Mouse (Mus musculus): ENCODE results near the gene Tex45.

DNA sequence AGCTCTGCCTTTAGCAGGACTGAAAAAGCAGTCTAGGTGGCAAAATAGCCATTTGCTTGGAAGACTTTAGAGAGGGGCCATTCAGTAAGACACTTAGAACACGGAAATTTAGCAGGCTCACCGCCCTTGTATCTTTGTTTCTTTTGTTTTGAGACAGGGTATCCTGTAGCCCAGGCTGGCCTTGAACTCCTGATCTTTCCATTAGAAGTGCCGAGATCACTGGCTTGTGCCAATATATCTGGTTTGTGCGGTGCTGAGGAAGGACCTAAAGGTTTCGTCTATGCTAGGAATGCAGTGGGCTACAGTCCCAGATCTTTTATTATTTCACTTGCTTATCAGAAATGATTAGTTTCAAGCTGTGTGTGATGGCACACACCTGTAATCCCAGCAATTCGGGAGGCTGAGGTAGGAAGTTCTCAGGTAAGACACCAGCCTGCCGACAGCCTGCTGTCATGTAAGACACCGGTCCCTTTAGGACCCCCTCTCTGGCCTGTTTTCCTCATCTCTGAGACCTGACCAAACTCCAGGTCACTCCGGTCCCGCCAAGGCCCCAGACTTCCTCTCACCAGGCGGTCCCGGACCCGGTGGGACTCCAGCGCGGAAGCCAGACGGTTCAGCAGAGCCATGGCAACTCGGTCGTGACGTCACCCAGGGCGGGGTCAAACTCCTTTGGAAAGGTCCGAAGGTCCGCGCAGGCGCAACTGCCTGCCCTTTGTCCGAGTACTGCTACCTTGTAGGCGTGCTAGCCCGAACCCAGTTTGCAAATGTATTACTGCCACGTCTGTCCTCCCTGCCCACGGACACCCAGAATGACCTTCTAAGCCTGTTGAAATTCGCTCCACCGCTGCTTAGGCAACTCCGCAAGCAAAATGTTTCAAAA lies 3.4 kb upstream of the Tex45 start, which contains the start of gene Pex11g:
- TF ChIP-seq CTCF (IDR thresholded peaks at IDR 0.05; ENCODE audit: low read depth) (no peak), EP300 (IDR thresholded peaks at IDR 0.05; ENCODE audit: low read depth) (peak; percentile 66)

Measured in liver, postnatal 0 days (tissue).